Mouse (Mus musculus) thymus, postnatal 14 days (tissue): ENCODE measurements around the gene Znrf3.

ENCODE experiments used
- DNase-seq: peaks from one replicate; pipeline ENCODE4 v3.0.0; 2021

The Znrf3 gene

DNA sequence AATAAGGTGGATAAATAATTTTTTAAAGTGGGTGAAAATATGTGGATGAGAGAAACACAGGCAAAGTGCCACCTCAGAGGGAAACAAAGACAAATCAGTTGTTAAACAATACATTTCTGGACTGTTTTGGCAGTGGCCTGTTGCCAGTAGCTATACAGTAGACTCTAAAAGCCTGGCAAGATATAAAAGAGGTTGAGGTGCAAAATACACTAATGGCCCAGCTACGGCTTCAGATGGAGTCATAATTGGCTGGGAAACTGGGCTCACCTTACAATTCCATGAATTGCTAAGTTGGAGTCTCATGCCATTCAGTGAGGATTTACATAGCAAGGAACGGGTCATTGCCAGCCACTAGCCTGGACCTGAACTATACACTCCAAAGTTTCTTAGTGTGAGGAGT is 62.0 kb downstream of the Znrf3 start:
- DNase-seq: no peak

GRCm38 (mm10) chr11:5381226-5381625 is 63.4 kb downstream of the Znrf3 start:
- no peak for DNase-seq

DNA sequence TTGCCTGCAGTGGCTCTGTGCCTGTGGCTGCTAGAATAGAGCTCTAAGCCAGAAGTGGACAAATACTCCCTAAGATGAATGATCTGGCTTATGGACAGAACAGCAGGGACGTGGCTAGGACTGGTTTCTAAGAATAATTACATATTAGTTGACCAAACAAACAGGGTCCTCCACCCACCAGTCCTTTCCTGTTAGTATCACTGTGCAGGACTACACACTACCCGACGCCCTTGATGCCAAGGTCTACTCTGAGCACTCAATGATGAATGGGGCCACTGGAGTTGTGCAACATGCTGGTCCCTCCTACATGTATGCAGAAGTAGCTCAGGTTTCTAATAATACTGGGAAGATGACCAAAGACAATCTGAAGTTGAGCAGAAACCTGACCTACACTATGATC is 64.4 kb downstream of the Znrf3 start:
- no peak for DNase-seq

DNA sequence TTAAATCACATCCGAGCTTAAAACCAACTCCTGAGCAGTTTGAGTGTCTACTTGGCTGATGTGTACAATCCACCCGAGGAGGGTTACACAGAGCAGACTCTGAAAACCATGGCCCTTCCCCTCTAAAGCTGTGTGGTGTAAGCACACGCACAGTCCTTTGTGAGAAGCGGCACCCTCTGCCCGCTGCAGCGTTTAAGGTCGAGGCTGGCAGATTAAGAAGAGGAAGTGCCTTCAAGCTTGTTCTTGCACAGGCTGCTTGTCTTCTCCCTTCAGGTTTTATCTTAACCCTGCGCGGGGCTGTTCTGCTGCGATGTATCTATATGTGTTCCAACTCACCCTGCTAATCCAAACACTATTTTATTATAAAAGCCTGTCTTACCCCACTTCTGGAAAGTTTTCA is 75.5 kb downstream of the Znrf3 start:
- peak; percentile 57 for DNase-seq

- DNase-seq: no peak
These were observed 76.2 kb downstream of the Znrf3 start for GRCm38 (mm10) chr11:5368492-5368891.

GRCm38 (mm10) chr11:5355266-5355764 is 89.3 kb downstream of the Znrf3 start:
- DNase-seq: no peak

DNA sequence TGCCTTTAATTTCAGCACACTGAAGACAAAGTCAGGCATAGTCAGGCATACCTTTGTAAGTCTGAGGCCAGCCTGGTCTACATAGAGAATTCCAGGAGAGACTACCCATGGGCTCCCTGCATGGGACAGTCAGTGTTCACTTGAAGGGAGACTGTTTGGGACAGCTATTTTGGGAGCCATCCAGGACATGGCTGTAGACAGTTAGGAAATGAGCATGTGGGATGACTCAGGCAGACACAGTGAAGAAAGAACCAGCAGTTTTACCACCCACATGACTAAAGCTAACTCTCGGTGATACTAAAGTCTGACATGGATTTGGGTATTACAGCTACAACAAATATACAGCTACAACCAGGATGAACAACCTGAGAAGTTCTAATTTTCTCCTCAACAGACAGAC is 89.9 kb downstream of the Znrf3 start:
- no peak for DNase-seq

DNA sequence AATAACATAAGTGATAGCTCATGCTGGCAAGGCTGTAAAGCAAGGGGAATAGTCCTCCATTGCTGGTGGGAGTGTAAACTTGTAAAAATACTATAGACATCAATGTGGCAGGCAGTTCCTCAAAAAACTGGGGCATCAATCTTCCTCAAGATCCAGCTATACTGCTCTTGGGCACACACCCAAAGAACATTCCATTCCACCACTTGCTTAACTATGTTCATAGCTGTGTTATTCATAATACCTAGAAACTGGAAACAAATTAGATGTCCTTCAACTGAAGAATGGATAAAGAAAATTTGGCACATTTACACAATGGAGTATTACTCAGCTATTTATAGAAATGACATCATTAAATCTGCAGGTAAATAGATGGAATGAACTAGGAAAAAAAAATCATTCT is 91.6 kb downstream of the Znrf3 start:
- no peak for DNase-seq

DNA sequence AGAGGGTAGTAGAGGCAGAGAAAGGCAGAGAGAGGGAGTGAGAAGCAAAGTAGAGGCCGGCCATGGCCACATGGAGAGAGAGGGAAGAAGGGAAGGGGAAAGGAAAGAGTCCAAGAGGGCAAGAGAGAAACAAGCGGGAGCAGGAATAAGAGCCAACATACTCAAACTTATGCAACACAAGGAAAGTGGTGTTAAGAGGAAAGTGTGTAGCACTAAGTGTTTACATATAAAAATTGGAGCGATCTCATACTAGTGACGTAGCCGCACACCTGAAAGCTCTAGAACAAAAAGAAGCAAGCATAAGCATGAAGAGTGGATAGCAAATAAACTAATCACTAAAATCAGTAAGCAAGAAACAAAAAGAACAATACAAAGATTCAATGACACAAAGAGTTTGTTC is 95.2 kb downstream of the Znrf3 start:
- DNase-seq: no peak

- no peak for DNase-seq
These were observed 97.6 kb downstream of the Znrf3 start for GRCm38 (mm10) chr11:5346845-5347640.

- DNase-seq: no peak
These were observed 100.9 kb downstream of the Znrf3 start for GRCm38 (mm10) chr11:5343748-5344147.

DNA sequence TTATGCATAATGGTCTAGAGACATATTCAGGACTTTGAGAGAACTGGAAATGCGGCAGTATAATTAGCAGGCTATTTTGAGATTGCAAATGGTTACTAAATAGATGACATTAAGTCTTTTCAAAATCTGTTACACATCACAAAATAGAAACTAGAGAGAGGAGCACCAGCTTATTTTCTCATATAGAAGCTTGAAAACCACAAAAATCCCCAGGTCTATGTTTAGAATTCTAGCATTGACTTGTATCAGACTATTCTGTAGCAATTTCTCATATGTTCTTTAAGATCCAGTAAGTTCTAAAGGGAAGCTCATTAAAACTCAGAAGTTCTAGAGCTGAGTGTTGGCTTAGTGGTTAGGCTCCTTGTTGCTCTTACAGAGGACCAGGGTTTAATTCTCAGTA is 104.9 kb downstream of the Znrf3 start:
- DNase-seq: no peak

DNA sequence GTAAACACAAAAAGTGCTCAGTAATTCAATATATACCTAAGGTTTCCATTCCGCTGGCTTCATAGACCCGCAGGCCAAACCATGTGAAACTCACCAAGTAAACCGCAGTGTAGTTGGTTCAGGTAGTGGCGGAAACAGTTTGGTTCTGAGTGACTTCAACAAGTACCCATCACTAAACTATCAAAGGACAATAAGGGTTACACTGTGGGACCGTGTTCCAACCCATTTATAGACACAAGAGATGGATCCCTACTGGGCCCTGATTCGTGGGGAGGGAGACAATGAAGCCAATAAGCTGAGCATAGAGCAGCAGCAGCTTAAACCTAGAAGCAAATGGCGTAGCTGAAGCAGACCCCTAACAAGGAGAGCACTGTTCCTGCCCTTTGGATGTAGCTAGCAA is 107.8 kb downstream of the Znrf3 start:
- no peak for DNase-seq

- DNase-seq: no peak
These were observed 108.4 kb downstream of the Znrf3 start for GRCm38 (mm10) chr11:5336269-5336668.

DNA sequence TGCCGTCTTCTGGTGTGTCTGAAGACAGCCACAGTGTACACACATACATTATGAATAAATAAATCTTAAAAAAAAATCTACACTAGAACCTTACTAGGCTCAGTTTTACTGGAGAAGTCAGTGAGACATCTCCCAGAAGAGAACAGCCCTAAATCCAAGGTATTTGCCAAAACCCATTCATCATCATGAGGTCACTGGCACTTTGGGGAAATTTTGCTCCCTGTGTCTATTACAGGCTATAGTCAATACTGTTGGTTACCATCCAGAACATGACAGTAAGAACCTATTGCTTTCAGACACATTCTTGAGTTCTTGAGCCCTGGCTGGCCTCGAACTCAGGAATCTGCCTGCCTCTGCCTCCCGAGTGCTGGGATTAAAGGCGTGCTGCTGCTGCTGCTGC is 113.8 kb downstream of the Znrf3 start:
- no peak for DNase-seq

DNA sequence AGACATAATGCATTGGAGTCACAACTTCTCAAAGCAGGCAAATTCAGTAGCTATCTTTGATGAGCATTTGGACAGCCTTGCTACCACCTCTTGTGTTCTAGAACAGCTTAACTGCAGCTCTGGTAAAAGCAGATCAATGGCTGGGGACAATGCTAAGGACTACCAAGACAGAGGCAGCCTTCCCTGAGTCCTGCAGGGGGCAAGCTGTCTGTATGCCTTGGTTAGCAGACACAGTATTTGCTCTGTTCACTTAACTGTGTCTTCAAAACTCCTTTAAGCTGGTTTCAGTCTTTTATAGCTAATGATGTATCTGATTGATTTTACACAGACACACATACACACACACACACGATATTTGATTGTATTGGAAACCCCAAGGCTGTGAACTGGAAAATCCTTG is 117.0 kb downstream of the Znrf3 start:
- no peak for DNase-seq

DNA sequence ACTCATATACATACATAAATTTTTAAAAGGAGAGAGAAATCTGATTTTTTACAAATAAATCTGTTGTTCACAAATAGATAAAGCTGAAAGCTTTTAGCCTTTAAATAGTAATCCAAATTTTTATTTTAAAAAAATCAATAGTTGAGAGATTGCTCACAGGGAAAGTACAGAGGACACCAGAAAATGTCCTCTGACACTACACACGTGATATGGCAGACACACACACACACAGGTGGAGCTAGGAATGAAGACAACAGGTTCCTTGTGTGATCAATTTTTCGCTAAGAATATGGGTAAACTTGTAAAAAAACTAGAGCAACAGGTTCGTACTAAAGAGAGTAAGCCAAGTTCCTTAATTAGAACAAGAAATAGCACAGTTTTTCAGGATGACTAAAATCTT is 118.4 kb downstream of the Znrf3 start:
- no peak for DNase-seq

DNA sequence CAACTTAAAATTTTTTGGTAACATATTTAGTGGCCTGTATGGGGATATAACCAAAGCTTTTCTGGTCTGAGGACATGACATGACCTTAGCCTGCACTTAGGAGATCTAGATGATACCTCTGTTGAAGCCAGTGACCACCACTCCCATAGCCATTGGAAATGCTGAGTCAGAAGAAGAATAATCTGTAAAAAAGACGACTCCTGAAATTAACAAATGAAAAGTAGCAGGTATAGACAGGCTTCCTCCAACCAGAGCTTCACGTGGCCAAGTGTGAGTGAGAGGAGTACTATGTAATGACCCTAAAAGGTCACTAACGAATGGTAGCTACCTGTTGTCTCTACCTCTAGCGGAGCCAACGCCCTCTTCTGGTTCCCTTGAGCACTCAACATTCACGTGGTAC is 119.4 kb downstream of the Znrf3 start:
- DNase-seq: no peak

- DNase-seq: no peak
These were observed 120.4 kb downstream of the Znrf3 start for GRCm38 (mm10) chr11:5324296-5324695.

DNA sequence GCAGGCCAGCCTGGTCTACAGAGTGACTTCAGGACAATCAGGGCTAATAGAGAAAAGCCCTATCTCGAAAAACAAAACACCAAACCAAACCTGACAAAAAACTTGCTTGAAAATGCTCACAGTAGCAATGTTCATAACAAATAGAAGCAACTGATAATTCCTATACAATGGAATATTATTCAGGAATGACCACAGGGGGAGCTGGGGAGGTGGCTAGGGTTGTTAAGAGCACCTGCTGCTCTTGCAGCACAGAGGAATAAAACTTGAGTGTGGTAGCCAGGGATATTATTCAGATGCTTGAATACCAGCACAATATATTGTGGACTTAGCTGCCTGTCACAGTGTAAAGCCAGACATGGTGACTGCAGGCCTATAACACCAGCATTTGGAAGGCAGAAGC is 123.0 kb downstream of the Znrf3 start:
- DNase-seq: no peak

DNA sequence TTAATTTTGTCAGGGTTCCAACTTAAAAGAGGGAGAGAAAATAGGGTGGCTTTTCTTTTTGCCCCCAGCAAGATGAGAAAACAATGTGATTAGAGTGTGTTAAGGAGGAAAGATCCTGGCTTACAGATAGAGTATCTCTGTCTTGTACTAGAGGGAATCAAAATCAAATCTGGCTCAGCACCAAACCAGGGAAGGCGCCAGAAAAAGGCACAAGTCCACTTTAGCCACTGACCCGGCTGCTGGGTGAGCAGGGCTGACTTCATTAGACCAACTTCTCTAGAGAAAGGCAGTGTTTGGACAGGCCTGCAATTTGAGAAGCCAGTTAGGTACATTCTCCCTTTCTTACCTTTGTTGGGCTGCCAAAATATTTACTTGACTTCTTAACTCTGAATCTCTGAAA is 125.7 kb downstream of the Znrf3 start:
- no peak for DNase-seq

DNA sequence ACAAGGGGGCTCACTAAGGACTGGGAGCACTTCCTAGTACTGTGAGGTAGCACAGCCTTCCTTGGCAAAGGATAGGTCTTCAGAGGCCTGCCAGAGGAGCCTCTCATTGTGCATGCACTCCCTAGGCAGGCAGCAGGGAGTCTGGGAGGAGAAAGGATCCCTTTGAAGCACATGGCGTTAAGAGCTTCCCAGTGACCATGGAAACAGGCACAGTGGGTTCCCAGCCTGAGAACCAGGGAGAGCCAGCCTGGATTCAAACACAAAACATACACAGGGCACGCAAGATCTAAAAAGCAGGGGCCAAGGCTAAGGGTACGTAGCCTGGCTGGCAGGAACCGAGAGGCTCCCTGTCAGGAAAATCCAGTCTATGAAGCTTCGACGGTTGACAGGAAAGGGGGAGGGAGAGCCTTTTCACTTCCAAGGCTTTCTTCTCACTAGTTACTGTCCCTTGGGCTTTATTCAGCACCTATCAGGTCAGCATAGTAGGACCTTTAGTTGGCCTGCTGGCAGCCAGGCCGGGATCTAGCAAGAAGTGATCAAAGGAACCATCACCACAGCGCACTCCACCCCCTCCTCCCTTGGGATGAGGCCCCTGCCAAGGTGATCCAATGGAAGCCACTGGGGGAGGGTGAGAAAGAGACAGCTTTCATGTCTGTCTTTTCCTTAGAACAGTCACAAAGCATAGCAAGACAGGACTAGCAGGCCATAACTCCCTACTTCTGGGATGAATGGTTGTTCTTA is 126.4 kb downstream of the Znrf3 start:
- no peak for DNase-seq

GRCm38 (mm10) chr11:5314796-5315195 is 129.9 kb downstream of the Znrf3 start:
- no peak for DNase-seq

- no peak for DNase-seq
These were observed 130.3 kb downstream of the Znrf3 start for GRCm38 (mm10) chr11:5314330-5314741.
